In genomic region chr7:45312023-45312422, GRCm38 (mm10) we compare ENCODE assay signal across 27 mouse cellular contexts. TPM values are rescaled to one million over a fixed set of nuclear protein-coding genes. Genes with fewer than 3 reads are reported as not detected.
DNase-seq lines count a peak whose midpoint lies in the region; ATAC-seq lines count a peak whose summit lies in the region.
"Had no signal": no experiment of that assay in that cellular context is flagged by ENCODE, and none has a peak within 500 bp of the region (broad histone marks: within the 10 kb centered on the region; RNA-seq: fewer than 3 reads in every experiment).

No protein-coding gene starts in this region.

- no peak for ATAC-seq in kidney, embryonic 14.5 days (ENCODE audit: low FRiP score, low TSS enrichment)
- ATAC-seq: forebrain, embryonic 14.5 days; hindbrain, postnatal 0 days had no signal

- H3K4me1 ChIP-seq in kidney, embryonic 14.5 days (ENCODE audit: control insufficient read depth, insufficient read depth, low read length): peaks cover 23% of the 10 kb centered on the region

- DNase-seq in adrenal gland, postnatal 36 days: peak; percentile 32 to 39
- no peak for DNase-seq in adrenal gland, postnatal 4 days (ENCODE audit: low spot score in 2 of 2)
- DNase-seq in kidney, adult 8-10 months: no peak
- DNase-seq in ovary, postnatal 36 days (ENCODE audit: low spot score): peak; percentile 49
- DNase-seq in ovary, postnatal 10 days (ENCODE audit: low spot score): no peak
- no peak for DNase-seq in frontal cortex, postnatal 14 days (ENCODE audit: low spot score in 2 of 2)
- DNase-seq: cerebellum, adult 9-10 months; gastrocnemius, postnatal 25 days; kidney, postnatal 14 days; layer of hippocampus, adult 9-11 months; liver, embryonic 13.5 days; lung, embryonic 14.5 days; lung, postnatal 36 days; right cerebral cortex, adult 18-20 months; thymus, postnatal 14 days had no signal

- WGBS in kidney, embryonic 14.5 days: 20% methylated on average over 8 of the region's 8 CpGs

- no peak overlapping the region for H3K27ac ChIP-seq in kidney, embryonic 14.5 days (ENCODE audit: low read depth, low read length)
- H3K27ac ChIP-seq: embryonic facial prominence, embryonic 13.5 days; hindbrain, postnatal 0 days; left cerebral cortex, adult 2 months; liver, embryonic 13.5 days had no signal

- H3K9ac ChIP-seq in kidney, embryonic 14.5 days (ENCODE audit: low read depth, low read length): peak overlapping the region; percentile 2; the same call in 1 of the 2 replicates
- H3K9ac ChIP-seq: embryonic facial prominence, embryonic 13.5 days; liver, embryonic 13.5 days; lung, embryonic 14.5 days had no signal

- H3K36me3 ChIP-seq in kidney, embryonic 14.5 days (ENCODE audit: control insufficient read depth, insufficient read depth, low read length): peaks cover 3% of the 10 kb centered on the region; the same call in 1 of the 2 replicates
- H3K36me3 ChIP-seq: liver, embryonic 13.5 days had no signal

- H3K4me2 ChIP-seq in kidney, embryonic 14.5 days (replicated peaks; ENCODE audit: low read depth, low read length): no peak overlapping the region
- H3K4me2 ChIP-seq: embryonic facial prominence, embryonic 13.5 days; liver, embryonic 13.5 days; lung, embryonic 14.5 days had no signal

- H3K9me3 ChIP-seq in kidney, embryonic 14.5 days (ENCODE audit: control insufficient read depth, low read length): no peaks in the 10 kb centered on the region
- H3K9me3 ChIP-seq: embryonic facial prominence, embryonic 13.5 days; liver, embryonic 13.5 days had no signal

- no peak overlapping the region for H3K4me3 ChIP-seq in kidney, embryonic 14.5 days (ENCODE audit: low read length)
- H3K4me3 ChIP-seq: embryonic facial prominence, embryonic 13.5 days; left cerebral cortex, adult 2 months; liver, embryonic 13.5 days had no signal

- no peaks in the 10 kb centered on the region for H3K27me3 ChIP-seq in kidney, embryonic 14.5 days (ENCODE audit: control insufficient read depth, insufficient read depth, low read length)
- H3K27me3 ChIP-seq: embryonic facial prominence, embryonic 13.5 days; liver, embryonic 13.5 days had no signal

RNA-seq across cellular contexts. Expression of gene Trpm4, which starts 21.6 kb away (rescaled TPM):
- total RNA-seq in adrenal gland, postnatal 36 days (2021): 1 to 10 TPM; 5.7 to 8.5 TPM
- total RNA-seq in adrenal gland, postnatal 4 days (2021): 10 to 100 TPM; 17.0 to 18.1 TPM
- polyA plus RNA-seq in kidney, embryonic 14.5 days (2014; fragmentation: Nextera tagmentation; extraction: Ambion mirVana): 10.1 and 11.3 TPM in 2 replicates

RNA-seq across cellular contexts. Expression of gene Hrc, which starts 23.1 kb away (rescaled TPM):
- under 1 TPM in 1 of 2 experiments, not detected in 1; 0.13 TPM for total RNA-seq in adrenal gland, postnatal 36 days (2021)
- 10 to 100 TPM in 1 of 2 experiments, 1 to 10 TPM in 1; 6.7 to 13.0 TPM for total RNA-seq in adrenal gland, postnatal 4 days (2021)
- 1.5 and 2.7 TPM in 2 replicates for polyA plus RNA-seq in kidney, embryonic 14.5 days (2014; fragmentation: Nextera tagmentation; extraction: Ambion mirVana)
- total RNA-seq: hematopoietic stem cell, adult 5-6 weeks; megakaryocyte-erythroid progenitor cell, adult 5-6 weeks; MEL; neutrophil, adult 5-6 weeks had no signal

RNA-seq across cellular contexts. Expression of gene Slc6a21, which starts 34.7 kb away (rescaled TPM):
- total RNA-seq in adrenal gland, postnatal 36 days (2021): under 1 TPM in 1 of 2 experiments, not detected in 1; 0.13 TPM
- not detected for total RNA-seq in adrenal gland, postnatal 4 days (2021)
- not detected in 2 replicates for polyA plus RNA-seq in kidney, embryonic 14.5 days (2014; fragmentation: Nextera tagmentation; extraction: Ambion mirVana)
- total RNA-seq: gastrocnemius, postnatal 25 days; heart, adult 8-10 months; hematopoietic stem cell, adult 5-6 weeks; hindbrain, postnatal 0 days; megakaryocyte-erythroid progenitor cell, adult 5-6 weeks; MEL; midbrain, postnatal 0 days; neutrophil, adult 5-6 weeks had no signal
- polyA plus RNA-seq: embryonic facial prominence, embryonic 13.5 days; forebrain, embryonic 14.5 days; hindbrain, postnatal 0 days; limb, embryonic 11.5 days; liver, embryonic 13.5 days; lung, embryonic 14.5 days; midbrain, postnatal 0 days had no signal

RNA-seq across cellular contexts. Expression of gene Ppfia3, which starts 54.8 kb away (rescaled TPM):
- total RNA-seq in adrenal gland, postnatal 36 days (2021): 1 to 10 TPM; 1.5 to 1.7 TPM
- total RNA-seq in adrenal gland, postnatal 4 days (2021): 1 to 10 TPM; 4.7 to 6.9 TPM
- polyA plus RNA-seq in kidney, embryonic 14.5 days (2014; fragmentation: Nextera tagmentation; extraction: Ambion mirVana): 6.7 and 7.6 TPM in 2 replicates
- total RNA-seq: hematopoietic stem cell, adult 5-6 weeks; neutrophil, adult 5-6 weeks had no signal

RNA-seq across cellular contexts. Expression of gene Lin7b, which starts 58.4 kb away (rescaled TPM):
- 1 to 10 TPM in 1 of 2 experiments, under 1 TPM in 1; 0.70 to 2.8 TPM for total RNA-seq in adrenal gland, postnatal 36 days (2021)
- total RNA-seq in adrenal gland, postnatal 4 days (2021): 1 to 10 TPM; 4.8 to 4.9 TPM
- polyA plus RNA-seq in kidney, embryonic 14.5 days (2014; fragmentation: Nextera tagmentation; extraction: Ambion mirVana): 0.57 and 0.66 TPM in 2 replicates
- polyA plus RNA-seq: liver, embryonic 13.5 days had no signal

Comparison
In these comparisons a context has a peak if more than half of its experiments do, and no peak if none do; other contexts are left out.
1. DNase-seq: peak in adrenal gland, postnatal 36 days (2 of 2) and ovary, postnatal 36 days (single experiment); none in adrenal gland, postnatal 4 days (0 of 2), kidney, adult 8-10 months (0 of 2), ovary, postnatal 10 days (single experiment) and frontal cortex, postnatal 14 days (0 of 2).
2. RNA of gene Hrc, which starts 23.1 kb away (total RNA-seq): 6.7 to 13.0 TPM in adrenal gland, postnatal 4 days; 0.13 TPM in adrenal gland, postnatal 36 days; every median in the first group is over 4 times any median in the second.